Mouse (Mus musculus) forebrain, postnatal 0 days (tissue): ENCODE results near the gene Lrriq1. TPM values are rescaled to one million over a fixed set of nuclear protein-coding genes. Genes with fewer than 3 reads are reported as not detected.

ENCODE experiments used
- ATAC-seq: fragments of 200-750 bp; cut with Nextera tagmentation; 2 replicates; pipeline ENCODE4 v1.8.0; 2017; ENCODE audit warnings: mild to moderate bottlenecking, moderate library complexity
- DNase-seq: peaks from one replicate; pipeline ENCODE4 v3.0.0-alpha.2; 2015
- H3K27ac ChIP-seq: fragments of 300-500 bp; sonication (generic); 2 replicates; pipeline ENCODE4 v1.5.1; 2014; ENCODE audit warnings: low read depth, mild to moderate bottlenecking, antibody characterized with exemption, low read length, moderate library complexity, mixed read lengths
- H3K27me3 ChIP-seq: fragments of 300-500 bp; sonication (generic); 2 replicates; pipeline ENCODE4 v1.6.1; 2014; ENCODE audit warnings: mild to moderate bottlenecking, low read length, mixed read lengths; ENCODE audit not compliant: insufficient read depth
- H3K36me3 ChIP-seq: fragments of 300-500 bp; sonication (generic); 2 replicates; pipeline ENCODE4 v1.6.1; 2014; ENCODE audit warnings: mild to moderate bottlenecking, moderate library complexity; ENCODE audit not compliant: insufficient read depth
- H3K4me1 ChIP-seq: fragments of 300-500 bp; sonication (generic); 2 replicates; pipeline ENCODE4 v1.6.1; 2014; ENCODE audit warnings: antibody characterized with exemption; ENCODE audit not compliant: insufficient read depth
- H3K4me2 ChIP-seq: fragments of 300-500 bp; sonication (generic); 2 replicates; pipeline ENCODE4 v1.6.1; 2014; ENCODE audit warnings: low read depth, mild to moderate bottlenecking, moderate library complexity
- H3K4me3 ChIP-seq: fragments of 300-500 bp; sonication (generic); 2 replicates; pipeline ENCODE4 v1.5.1; 2014; ENCODE audit warnings: low read depth, low read length, mixed read lengths
- H3K9ac ChIP-seq: fragments of 300-500 bp; sonication (generic); 2 replicates; pipeline ENCODE4 v1.6.1; 2014; ENCODE audit warnings: mild to moderate bottlenecking
- H3K9me3 ChIP-seq: fragments of 300-500 bp; sonication (generic); 2 replicates; pipeline ENCODE4 v1.6.1; 2016; ENCODE audit warnings: low read length
- CTCF ChIP-seq: sonication (generic); IDR thresholded peaks from 2 replicates; pipeline ENCODE4 v1.5.1; 2016; ENCODE audit warnings: antibody characterized with exemption, control low read depth, low read depth
- WGBS: fragments of 180-500 bp; shearing (Covaris S2); extraction: QIAGEN DNeasy Blood & Tissue Kit; methylation state at CpG from one replicate; pipeline ENCODE4 v1.1.7; 2014; 5-methylcytosine and 5-hydroxymethylcytosine counted together
- polyA plus RNA-seq: library from polyadenylated mRNA; unstranded; fragments of >200 nt; fragmentation: Nextera tagmentation; extraction: Ambion mirVana; gene quantifications from 2 replicates; pipeline ENCODE4 v1.2.1, GENCODE M21; 2015
- total RNA-seq: library from RNA; depleted of rRNA; stranded (reverse); fragments of >200 nt; gene quantifications from 2 replicates; pipeline ENCODE4 v1.2.3, GENCODE M21; 2014

The Lrriq1 gene
- total and polyA plus RNA-seq, 2 experiments from 2014 or later, result 2.5 to 4.7 TPM

DNA sequence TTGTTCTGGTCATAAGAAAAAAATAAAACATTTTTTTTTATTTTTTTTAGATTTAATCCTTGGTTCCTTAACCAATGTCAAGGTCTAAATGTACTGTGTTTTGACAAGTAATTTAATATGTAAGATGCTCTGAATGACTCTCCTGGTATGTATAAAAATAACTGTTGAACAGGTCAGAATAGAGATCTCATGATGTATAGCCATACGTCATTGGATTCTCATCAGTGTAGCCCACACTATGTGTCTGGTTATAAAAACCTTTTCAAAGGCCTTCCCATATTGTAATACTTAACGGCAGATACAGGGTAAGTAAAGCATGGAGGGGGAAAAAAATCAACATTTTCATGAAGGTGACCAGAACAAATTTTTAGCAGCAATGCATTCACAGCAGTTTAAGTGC is 186.5 kb downstream of the Lrriq1 start:
- Histone ChIP-seq H3K4me3 (no peak overlapping the region), H3K4me2 (no peak overlapping the region), H3K4me1 (no peaks in the 10 kb centered on the region), H3K9me3 (no peaks in the 10 kb centered on the region), H3K9ac (no peak overlapping the region), H3K27me3 (no peaks in the 10 kb centered on the region), H3K36me3 (no peaks in the 10 kb centered on the region), H3K27ac (no peak overlapping the region)
- no peak for ATAC-seq
- no peak for DNase-seq
- no peak for TF ChIP-seq CTCF
- WGBS, result 86% methylated on average over 2 of the region's 2 CpGs

DNA sequence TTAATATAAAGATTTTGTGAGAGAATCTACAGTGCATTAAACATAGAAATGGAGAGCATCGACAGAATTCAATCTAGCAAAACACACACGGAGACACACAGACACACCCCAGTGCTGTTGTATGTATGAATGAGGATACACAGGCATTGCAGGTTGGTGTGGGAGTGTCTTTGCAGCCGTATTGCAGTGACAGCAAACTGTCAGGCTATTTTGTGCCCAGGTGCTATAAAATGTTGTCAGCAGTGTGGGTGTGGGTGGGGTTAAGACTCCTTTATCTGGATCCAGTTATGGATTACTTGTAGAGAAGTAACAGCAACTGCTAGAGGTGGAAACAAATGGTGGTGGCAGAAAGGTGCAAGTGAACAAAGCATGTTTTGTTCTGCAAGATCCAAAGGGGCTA is 189.5 kb downstream of the Lrriq1 start:
- Histone ChIP-seq H3K27me3 (no peaks in the 10 kb centered on the region), H3K9ac (no peak overlapping the region), H3K4me3 (no peak overlapping the region), H3K9me3 (no peaks in the 10 kb centered on the region), H3K4me2 (no peak overlapping the region), H3K27ac (no peak overlapping the region), H3K4me1 (no peaks in the 10 kb centered on the region), H3K36me3 (no peaks in the 10 kb centered on the region)
- ATAC-seq (no peak), DNase-seq (no peak)
- no peak for TF ChIP-seq CTCF
- 72% methylated on average over 3 of the region's 3 CpGs for WGBS

DNA sequence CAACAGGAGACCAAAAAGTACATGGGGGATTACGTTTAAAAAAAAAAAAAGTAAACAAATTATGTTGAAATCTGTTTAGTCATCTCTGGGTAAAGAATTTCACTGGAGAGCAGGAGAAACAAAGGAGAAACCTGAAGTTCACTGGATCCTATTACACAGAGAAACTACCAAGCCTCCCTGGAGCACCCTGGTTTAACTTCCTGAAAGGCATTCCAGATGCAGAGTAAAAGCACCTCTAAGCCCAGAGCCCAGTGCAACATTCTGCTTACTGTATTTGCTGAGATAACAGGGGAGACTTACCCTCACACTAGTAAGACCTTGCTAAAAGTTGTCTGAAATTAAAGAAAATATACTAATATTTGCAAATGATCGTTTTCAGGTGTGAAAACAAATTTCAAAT is 191.1 kb downstream of the Lrriq1 start:
- H3K9ac ChIP-seq, result no peak overlapping the region
- H3K9me3 ChIP-seq, result no peaks in the 10 kb centered on the region
- ATAC-seq (no peak), DNase-seq (no peak)
- H3K36me3 ChIP-seq, result no peaks in the 10 kb centered on the region
- H3K27ac ChIP-seq, result no peak overlapping the region
- no peak overlapping the region for H3K4me3 ChIP-seq
- WGBS, result 59% methylated on average over 2 of the region's 2 CpGs
- no peaks in the 10 kb centered on the region for H3K27me3 ChIP-seq
- H3K4me1 ChIP-seq, result no peaks in the 10 kb centered on the region
- TF ChIP-seq CTCF, result no peak
- no peak overlapping the region for H3K4me2 ChIP-seq

DNA sequence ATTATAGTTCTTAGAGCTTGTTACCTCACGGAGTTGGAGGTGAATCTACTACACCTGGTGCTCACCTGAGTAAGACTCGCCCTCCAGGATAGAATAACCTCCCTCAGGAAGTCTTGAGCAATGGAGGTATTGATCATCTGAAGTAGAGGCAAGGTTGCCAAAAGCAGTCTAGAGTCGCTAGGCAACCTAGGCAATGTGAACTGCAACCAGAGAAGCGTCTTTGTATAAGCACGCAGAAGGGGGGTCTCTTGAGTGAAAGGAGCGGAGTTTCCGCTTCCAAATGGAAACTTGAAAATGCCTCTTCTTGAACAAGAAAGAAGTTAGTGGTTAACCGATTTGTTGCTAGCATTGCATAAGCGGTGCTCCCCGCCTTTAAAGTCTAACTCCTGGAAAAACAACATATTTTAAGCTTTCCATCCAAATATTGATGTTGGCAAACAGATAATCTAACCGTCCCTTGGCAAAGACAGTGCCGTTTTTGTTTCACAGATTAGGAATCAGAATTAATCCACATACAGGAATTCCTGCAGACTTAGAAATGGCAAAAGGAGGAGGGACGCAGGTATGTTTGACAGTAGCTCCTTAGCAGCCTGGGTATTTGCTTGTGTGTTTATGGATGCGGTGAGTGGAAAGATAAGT is 201.0 kb downstream of the Lrriq1 start:
- peaks cover 59% of the 10 kb centered on the region for H3K27me3 ChIP-seq
- ATAC-seq (peak; percentile 54), DNase-seq (no peak)
- H3K4me3 ChIP-seq, result no peak overlapping the region
- H3K27ac ChIP-seq, result no peak overlapping the region
- H3K36me3 ChIP-seq, result no peaks in the 10 kb centered on the region
- no peaks in the 10 kb centered on the region for H3K4me1 ChIP-seq
- TF ChIP-seq CTCF, result no peak
- no peak overlapping the region for H3K4me2 ChIP-seq
- no peak overlapping the region for H3K9ac ChIP-seq
- 2% methylated on average over 14 of the region's 14 CpGs for WGBS
- H3K9me3 ChIP-seq, result no peaks in the 10 kb centered on the region

DNA sequence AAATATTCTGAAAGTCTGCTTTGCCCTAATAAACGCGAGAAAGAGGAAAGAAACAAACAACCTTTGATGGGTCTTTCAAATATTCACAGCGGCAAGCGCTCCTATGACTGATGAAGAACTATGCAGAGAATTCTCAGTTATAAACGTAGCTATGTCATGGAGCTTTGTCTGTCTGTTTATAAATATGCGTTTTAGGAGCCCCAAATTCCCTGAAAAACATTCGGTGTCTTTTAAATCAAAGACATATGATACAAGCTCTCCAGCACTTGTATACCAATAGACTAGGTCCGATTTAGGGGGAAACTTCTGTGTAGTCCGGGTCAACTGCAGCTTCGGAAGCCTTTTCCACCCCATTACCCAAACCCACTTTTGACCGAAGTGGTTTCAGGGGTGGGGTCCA is 205.2 kb downstream of the Lrriq1 start:
- H3K9ac ChIP-seq, result no peak overlapping the region
- H3K4me3 ChIP-seq, result no peak overlapping the region
- H3K4me1 ChIP-seq, result no peaks in the 10 kb centered on the region
- TF ChIP-seq CTCF, result no peak
- H3K9me3 ChIP-seq, result no peaks in the 10 kb centered on the region
- peaks cover 73% of the 10 kb centered on the region for H3K27me3 ChIP-seq
- no peak overlapping the region for H3K27ac ChIP-seq
- 3% methylated on average over 11 of the region's 11 CpGs for WGBS
- no peaks in the 10 kb centered on the region for H3K36me3 ChIP-seq
- ATAC-seq (no peak), DNase-seq (peak; percentile 39)
- H3K4me2 ChIP-seq, result no peak overlapping the region

DNA sequence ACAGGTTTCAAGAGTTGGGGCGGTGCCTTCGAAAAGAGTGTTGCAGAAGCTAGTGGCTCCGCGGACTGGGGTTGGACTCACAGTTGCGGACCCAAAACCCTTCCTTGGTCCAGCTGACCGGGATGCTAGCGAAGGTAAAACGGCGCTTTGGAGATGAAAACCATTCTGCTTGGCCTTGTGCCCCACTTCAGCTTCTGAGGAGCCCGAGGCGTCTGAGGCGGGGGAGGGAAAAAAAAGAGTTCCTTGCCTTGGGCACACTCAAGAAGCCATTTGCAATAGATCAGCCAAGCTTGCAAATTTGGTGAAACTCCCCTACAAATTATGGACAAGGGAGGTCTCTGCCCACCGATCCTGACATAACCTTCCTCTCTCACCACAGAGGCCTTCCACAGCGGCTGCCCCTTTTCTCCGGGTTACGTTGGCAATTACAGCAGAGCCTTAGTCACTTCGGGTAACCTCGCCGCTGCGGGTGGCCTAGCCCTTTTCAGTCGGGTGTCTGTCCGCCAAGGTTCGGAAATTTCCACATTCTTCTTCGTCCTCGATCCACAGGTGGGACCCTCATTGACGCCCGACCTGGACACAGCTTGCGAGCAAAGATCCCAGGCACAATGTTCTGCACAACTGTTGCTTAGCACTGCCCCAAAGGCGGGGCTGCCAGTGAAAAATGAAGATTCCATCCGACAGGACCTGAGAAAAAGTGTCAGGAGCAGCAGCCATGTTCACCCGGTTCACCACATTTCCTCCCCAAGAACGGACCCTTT is 206.2 kb downstream of the Lrriq1 start, which contains the start of gene Alx1:
Gene Alx1 (minus strand): TSS at position 486 of the 761 bp plus-strand sequence.
- peaks cover 70% of the 10 kb centered on the region for H3K27me3 ChIP-seq
- WGBS, result 2% methylated on average over 32 of the region's 32 CpGs
- ATAC-seq, result no peak

DNA sequence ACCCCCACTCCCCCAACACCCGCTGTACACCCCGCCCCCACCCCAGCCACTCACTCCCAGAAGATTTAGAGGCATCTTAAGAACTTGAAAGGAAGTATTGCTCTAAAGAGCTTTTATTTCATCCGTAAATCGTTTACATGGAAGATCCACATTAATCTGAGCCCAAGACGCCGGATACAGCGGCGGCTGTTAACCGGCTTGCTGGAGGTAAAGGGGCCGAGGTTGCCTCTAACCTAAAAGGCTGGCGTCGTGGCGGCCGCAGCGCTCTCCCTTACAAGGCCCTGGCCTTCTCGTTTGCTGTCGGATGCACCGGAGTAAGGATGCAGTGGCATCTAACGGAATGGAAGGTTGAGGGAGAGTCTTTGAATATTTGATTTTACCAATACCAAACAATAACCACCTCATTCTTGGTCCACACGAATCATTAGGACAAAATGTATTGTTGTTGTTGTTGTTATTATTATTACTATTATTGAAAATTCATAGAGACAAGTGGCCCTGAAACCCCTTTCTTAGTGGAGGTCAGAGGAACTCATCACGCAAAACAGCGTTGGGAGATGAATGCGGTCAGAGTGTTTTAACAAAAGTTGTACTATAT is 206.9 kb downstream of the Lrriq1 start:
- peaks cover 64% of the 10 kb centered on the region for H3K27me3 ChIP-seq
- no peak overlapping the region for H3K4me3 ChIP-seq
- H3K27ac ChIP-seq, result no peak overlapping the region
- peak; percentile 68 for DNase-seq
- H3K36me3 ChIP-seq, result no peaks in the 10 kb centered on the region
- peak; percentile 12; the same call in 1 of the 2 replicates for ATAC-seq
- H3K4me2 ChIP-seq, result no peak overlapping the region
- no peak overlapping the region for H3K9ac ChIP-seq
- no peaks in the 10 kb centered on the region for H3K4me1 ChIP-seq
- no peak for TF ChIP-seq CTCF
- WGBS, result 2% methylated on average over 23 of the region's 23 CpGs
- no peaks in the 10 kb centered on the region for H3K9me3 ChIP-seq

More for the DNA sequence above, 206.2 kb downstream of the Lrriq1 start, which contains the start of gene Alx1:
- no peak within 1 kb of the TSS for H3K9ac ChIP-seq
- H3K4me2 ChIP-seq, result no peak within 1 kb of the TSS
- H3K9me3 ChIP-seq, result no peaks in the 10 kb centered on the region
- no peak for TF ChIP-seq CTCF
- no peaks in the 10 kb centered on the region for H3K36me3 ChIP-seq
- no peak for DNase-seq
- H3K4me1 ChIP-seq, result no peaks in the 10 kb centered on the region
- no peak within 1 kb of the TSS for H3K27ac ChIP-seq
- no peak within 1 kb of the TSS for H3K4me3 ChIP-seq
